Mouse (Mus musculus) limb, embryonic 10.5 days (tissue): Measurements from ENCODE around the gene P2ry6. TPM values are rescaled to one million over a fixed set of nuclear protein-coding genes. Genes with fewer than 3 reads are reported as not detected.

ENCODE experiments used
- DNase-seq: peaks from one replicate; pipeline ENCODE4 v3.0.0-alpha.2; 2017; ENCODE audit warnings: low spot score
- H3K27ac ChIP-seq: fragments of 300-500 bp; sonication (generic); 2 replicates; pipeline ENCODE4 v1.5.1; 2016; ENCODE audit warnings: mild to moderate bottlenecking
- H3K27me3 ChIP-seq: fragments of 300-500 bp; sonication (generic); 2 replicates; pipeline ENCODE4 v1.6.1; 2016; ENCODE audit warnings: low read depth, mild to moderate bottlenecking; ENCODE audit not compliant: poor library complexity, severe bottlenecking
- H3K36me3 ChIP-seq: fragments of 300-500 bp; sonication (generic); 2 replicates; pipeline ENCODE4 v1.6.1; 2016; ENCODE audit warnings: mild to moderate bottlenecking, moderate library complexity
- H3K4me1 ChIP-seq: fragments of 300-500 bp; sonication (generic); 2 replicates; pipeline ENCODE4 v1.6.1; 2016
- H3K4me3 ChIP-seq: fragments of 300-500 bp; sonication (generic); 2 replicates; pipeline ENCODE4 v1.5.1; 2016; ENCODE audit warnings: mild to moderate bottlenecking, moderate library complexity
- H3K9me3 ChIP-seq: fragments of 300-500 bp; sonication (generic); replicated peaks from 2 replicates; pipeline ENCODE4 v1.6.1; 2016; ENCODE audit warnings: mild to moderate bottlenecking
- WGBS: fragments of 180-500 bp; shearing (Covaris S2); methylation state at CpG from one replicate; pipeline ENCODE4 v1.1.7; 2016; 5-methylcytosine and 5-hydroxymethylcytosine counted together
- polyA plus RNA-seq: library from polyadenylated mRNA; unstranded; fragments of >200 nt; fragmentation: Nextera tagmentation; extraction: Ambion mirVana; gene quantifications from 2 replicates; pipeline ENCODE4 v1.2.1, GENCODE M21; 2016

Gene P2ry6
- polyA plus RNA-seq, 1 experiment from 2014 or later = 1.1 TPM

GRCm38 (mm10) chr7:100918176-100918575 lies 56.3 kb downstream of the P2ry6 start:
- Histone ChIP-seq H3K4me1 (peaks cover 82% of the 10 kb centered on the region), H3K27ac (peak overlapping the region; percentile 82), H3K4me3 (peak overlapping the region; percentile 6; the same call in 1 of the 2 replicates), H3K36me3 (peaks cover 89% of the 10 kb centered on the region), H3K27me3 (no peaks in the 10 kb centered on the region), H3K9me3 (no peaks in the 10 kb centered on the region)
- WGBS = 49% methylated on average over 9 of the region's 9 CpGs
- peak; percentile 47 for DNase-seq

DNA sequence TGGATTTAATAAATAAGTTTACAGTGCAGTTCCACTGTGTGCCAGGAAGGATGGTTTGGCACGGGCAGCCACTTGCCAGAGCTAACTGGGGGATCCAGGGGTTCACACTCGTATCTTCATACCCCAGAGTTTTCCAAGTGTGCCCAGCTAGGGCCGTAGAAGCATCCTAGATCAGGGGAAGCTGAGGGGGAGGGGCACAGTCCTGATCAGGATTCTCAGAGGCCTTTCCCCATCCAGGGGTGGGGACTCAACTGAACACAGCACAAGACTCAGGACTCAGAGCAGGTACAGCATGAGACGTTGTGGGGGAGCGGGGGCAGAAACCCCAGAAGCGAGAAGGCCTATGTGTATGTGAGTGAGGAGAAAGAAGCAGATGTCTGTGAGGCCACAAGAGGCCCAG lies 56.7 kb downstream of the P2ry6 start:
- Histone ChIP-seq H3K4me1 (peaks cover 78% of the 10 kb centered on the region), H3K27me3 (no peaks in the 10 kb centered on the region), H3K4me3 (no peak overlapping the region), H3K9me3 (no peaks in the 10 kb centered on the region), H3K27ac (peak overlapping the region; percentile 82), H3K36me3 (peaks cover 89% of the 10 kb centered on the region)
- 75% methylated on average over 6 of the region's 6 CpGs for whole genome bisulfite sequencing
- no peak for DNase-seq

GRCm38 (mm10) chr7:100916526-100916925 lies 57.9 kb downstream of the P2ry6 start:
- peaks cover 77% of the 10 kb centered on the region for H3K4me1 ChIP-seq
- no peak overlapping the region for H3K27ac ChIP-seq
- no peaks in the 10 kb centered on the region for H3K27me3 ChIP-seq
- DNase-seq = no peak
- 86% methylated on average over 6 of the region's 6 CpGs for WGBS
- no peak overlapping the region for H3K4me3 ChIP-seq
- H3K36me3 ChIP-seq = peaks cover 79% of the 10 kb centered on the region
- H3K9me3 ChIP-seq = no peaks in the 10 kb centered on the region

- Histone ChIP-seq H3K9me3 (no peaks in the 10 kb centered on the region), H3K4me3 (no peak overlapping the region), H3K27ac (0 out of 2 replicates have a peak overlapping the region, but pooled peaks have one; percentile 7), H3K27me3 (no peaks in the 10 kb centered on the region), H3K36me3 (peaks cover 74% of the 10 kb centered on the region), H3K4me1 (peaks cover 78% of the 10 kb centered on the region)
- no peak for DNase-seq
- WGBS = 85% methylated on average over 5 of the region's 5 CpGs
Observed at GRCm38 (mm10) chr7:100915204-100915603, 59.2 kb downstream of the P2ry6 start.

DNA sequence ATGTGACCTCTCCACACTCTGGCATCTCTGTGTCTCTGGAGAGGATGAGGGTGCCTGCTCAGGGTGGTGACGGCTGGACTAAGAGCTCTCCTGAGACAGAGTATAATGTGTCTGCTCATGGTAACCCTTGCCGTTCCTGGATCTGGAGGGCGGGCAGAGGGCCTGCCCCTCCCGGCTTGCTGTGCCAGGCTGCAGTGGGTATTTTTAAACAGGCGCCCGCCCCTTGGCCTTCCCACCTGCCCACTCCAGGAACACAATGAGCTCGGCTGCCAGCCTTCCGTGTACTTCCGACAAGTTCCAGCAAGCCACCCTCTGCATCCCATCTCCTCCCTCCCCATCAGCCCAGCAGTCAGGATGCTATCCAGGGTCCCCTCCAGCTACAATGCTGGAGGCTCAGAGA lies 62.7 kb downstream of the P2ry6 start:
- no peaks in the 10 kb centered on the region for H3K27me3 ChIP-seq
- WGBS = 67% methylated on average over 9 of the region's 9 CpGs
- DNase-seq = no peak
- H3K9me3 ChIP-seq = no peaks in the 10 kb centered on the region
- peaks cover 64% of the 10 kb centered on the region for H3K4me1 ChIP-seq
- peak overlapping the region; percentile 76 for H3K27ac ChIP-seq
- H3K4me3 ChIP-seq = peak overlapping the region; percentile 29
- peaks cover 74% of the 10 kb centered on the region for H3K36me3 ChIP-seq

DNA sequence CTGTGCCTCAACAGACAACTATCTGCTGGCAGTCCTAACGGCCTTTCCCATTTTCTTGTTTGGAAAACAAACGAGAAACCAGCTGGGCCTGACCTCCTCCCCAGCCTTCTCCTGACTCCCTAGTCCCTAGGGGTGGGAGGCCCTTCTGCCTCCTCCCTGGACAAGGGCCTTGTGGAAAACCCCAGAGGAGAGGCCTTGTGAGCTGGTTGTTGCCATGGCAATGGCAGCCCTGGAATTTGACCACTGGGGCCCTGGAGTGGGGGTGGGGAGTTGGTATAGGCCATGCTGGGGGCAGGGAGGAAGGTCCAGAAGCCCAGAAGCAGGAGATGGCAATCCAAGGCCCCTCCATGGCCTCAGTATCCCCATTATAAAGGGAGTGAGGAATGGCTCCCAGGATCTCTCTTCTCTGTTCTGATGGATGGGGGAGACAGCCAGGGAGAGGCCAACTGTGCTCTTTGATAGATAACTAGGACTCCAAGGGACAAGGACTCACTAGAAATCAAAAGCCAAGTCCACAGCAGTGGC lies 63.1 kb downstream of the P2ry6 start:
- Histone ChIP-seq H3K36me3 (peaks cover 74% of the 10 kb centered on the region), H3K9me3 (no peaks in the 10 kb centered on the region), H3K4me3 (peak overlapping the region; percentile 29), H3K4me1 (peaks cover 60% of the 10 kb centered on the region), H3K27me3 (no peaks in the 10 kb centered on the region), H3K27ac (peak overlapping the region; percentile 76)
- DNase-seq = no peak
- WGBS = 3% methylated on average over 2 of the region's 2 CpGs

GRCm38 (mm10) chr7:100908567-100908966 lies 65.9 kb downstream of the P2ry6 start:
- 43% methylated on average over 8 of the region's 8 CpGs for WGBS
- H3K4me1 ChIP-seq = peaks cover 44% of the 10 kb centered on the region
- peak overlapping the region; percentile 77 for H3K27ac ChIP-seq

DNA sequence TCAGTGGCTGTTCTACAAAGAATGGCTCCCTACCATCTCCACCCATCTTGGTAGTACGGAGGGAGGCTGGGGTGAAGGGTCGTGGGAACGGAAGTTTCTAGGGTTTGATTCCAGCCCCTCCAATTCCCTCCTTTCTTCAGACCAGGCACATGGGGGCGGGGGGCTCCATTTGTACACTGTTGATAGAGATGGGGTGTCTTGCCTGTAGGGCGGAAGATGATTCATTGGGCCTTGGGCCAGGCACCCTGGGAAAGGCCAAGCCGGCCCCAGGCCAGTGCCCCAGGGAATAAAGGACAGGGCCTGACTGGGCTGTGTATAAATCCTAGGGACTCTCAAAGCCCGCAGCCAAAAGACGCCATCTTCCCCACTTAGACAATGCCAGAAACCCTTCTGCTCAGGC lies 66.4 kb downstream of the P2ry6 start:
- Histone ChIP-seq H3K36me3 (peaks cover 69% of the 10 kb centered on the region), H3K4me3 (no peak overlapping the region), H3K9me3 (no peaks in the 10 kb centered on the region), H3K4me1 (peaks cover 42% of the 10 kb centered on the region), H3K27ac (peak overlapping the region; percentile 77), H3K27me3 (no peaks in the 10 kb centered on the region)
- no peak for DNase-seq
- WGBS = 88% methylated on average over 8 of the region's 8 CpGs

More at GRCm38 (mm10) chr7:100908567-100908966, 65.9 kb downstream of the P2ry6 start:
- no peak for DNase-seq
- Histone ChIP-seq H3K27me3 (no peaks in the 10 kb centered on the region), H3K9me3 (no peaks in the 10 kb centered on the region), H3K4me3 (no peak overlapping the region), H3K36me3 (peaks cover 71% of the 10 kb centered on the region)

GRCm38 (mm10) chr7:100907231-100907630 lies 67.2 kb downstream of the P2ry6 start:
- Histone ChIP-seq H3K27ac (peak overlapping the region; percentile 77), H3K4me3 (0 out of 2 replicates have a peak overlapping the region, but pooled peaks have one; percentile 29), H3K9me3 (no peaks in the 10 kb centered on the region), H3K4me1 (peaks cover 40% of the 10 kb centered on the region), H3K27me3 (no peaks in the 10 kb centered on the region), H3K36me3 (peaks cover 72% of the 10 kb centered on the region)
- WGBS = 0% methylated on average over 1 of the region's 1 CpGs
- DNase-seq = peak; percentile 85

DNA sequence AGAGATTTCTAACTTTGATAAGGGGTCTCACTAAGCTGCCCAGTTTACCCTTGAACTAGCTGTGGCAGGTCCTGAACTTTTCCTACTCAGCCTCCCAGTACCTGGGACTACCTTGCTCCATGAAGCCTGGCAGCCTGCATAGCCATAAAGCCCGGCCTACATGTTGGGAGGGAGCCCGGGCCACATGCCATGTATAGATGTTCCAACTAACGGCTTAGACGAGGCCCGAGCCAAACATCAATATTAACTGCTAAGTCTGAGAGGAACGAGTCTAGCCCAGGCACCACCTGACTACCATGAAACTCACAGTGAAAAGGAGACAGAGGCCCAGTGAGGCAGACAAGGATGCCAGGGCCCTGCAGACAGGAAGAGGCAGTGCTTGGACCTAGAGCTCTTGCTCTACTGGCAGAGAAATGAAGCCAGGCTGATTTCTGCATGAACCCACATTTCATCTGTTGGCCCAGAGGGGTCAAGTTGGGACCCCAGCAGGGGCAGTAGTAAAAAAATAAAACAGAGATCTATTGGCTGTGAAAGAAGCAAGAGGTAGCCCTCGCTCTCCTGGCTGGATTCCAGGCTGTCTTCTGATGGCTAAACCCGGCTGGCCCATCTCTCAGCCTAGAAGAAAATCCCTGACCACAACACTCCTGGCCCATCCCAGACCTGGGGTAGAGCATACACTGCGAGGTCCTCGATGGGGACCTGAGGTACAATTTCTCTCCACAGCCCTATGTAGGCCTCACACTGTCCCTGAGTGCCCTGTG lies 68.2 kb downstream of the P2ry6 start:
- H3K4me1 ChIP-seq = peaks cover 30% of the 10 kb centered on the region
- H3K4me3 ChIP-seq = no peak overlapping the region
- no peaks in the 10 kb centered on the region for H3K9me3 ChIP-seq
- no peak for DNase-seq
- H3K36me3 ChIP-seq = peaks cover 74% of the 10 kb centered on the region
- H3K27ac ChIP-seq = no peak overlapping the region
- no peaks in the 10 kb centered on the region for H3K27me3 ChIP-seq
- WGBS = 94% methylated on average over 10 of the region's 10 CpGs

DNA sequence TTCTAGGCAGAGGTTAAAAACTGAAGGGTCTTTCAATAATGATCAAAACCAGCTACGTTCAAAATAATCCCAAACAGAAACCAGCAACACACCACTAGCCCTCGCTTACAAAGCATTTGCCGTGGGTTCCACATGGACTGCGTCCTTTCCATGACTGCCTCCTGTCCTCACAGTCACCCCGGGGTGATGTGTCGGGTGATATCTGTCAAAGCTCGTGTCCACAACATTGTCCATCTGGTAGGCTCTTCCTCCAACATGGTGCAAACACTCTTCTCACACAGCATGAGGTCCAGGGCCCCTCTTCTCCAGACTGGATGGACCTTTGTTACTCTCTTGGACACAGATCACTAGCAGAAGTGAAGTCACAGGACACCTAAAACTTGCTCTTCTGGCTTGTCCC lies 69.4 kb downstream of the P2ry6 start:
- peaks cover 18% of the 10 kb centered on the region for H3K4me1 ChIP-seq
- DNase-seq = no peak

DNA sequence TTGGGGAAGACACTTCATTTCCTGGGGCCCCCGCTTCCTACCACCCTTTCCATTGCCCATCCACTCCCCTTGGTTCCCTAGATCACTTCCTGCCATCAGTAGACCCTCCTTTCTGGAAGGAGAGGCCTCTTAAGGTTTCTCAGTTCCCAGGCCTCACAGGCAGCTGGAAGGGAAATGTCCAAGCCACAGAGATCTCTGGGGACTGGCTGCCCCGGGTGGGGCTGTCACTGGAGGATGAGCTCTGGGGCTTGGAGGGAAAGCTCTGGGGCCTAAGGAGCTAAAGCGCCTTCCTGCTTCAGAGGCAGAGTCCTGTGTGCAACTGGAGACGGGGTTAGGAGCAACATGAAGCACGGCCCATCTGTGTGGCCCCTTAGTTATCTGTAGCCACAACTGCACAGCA lies 69.8 kb downstream of the P2ry6 start:
- Histone ChIP-seq H3K9me3 (no peaks in the 10 kb centered on the region), H3K27me3 (no peaks in the 10 kb centered on the region), H3K4me1 (peaks cover 18% of the 10 kb centered on the region), H3K36me3 (peaks cover 63% of the 10 kb centered on the region), H3K27ac (no peak overlapping the region), H3K4me3 (no peak overlapping the region)
- no peak for DNase-seq
- 91% methylated on average over 5 of the region's 5 CpGs for WGBS

More for the DNA sequence above, 69.4 kb downstream of the P2ry6 start:
- no peak overlapping the region for H3K4me3 ChIP-seq
- H3K27me3 ChIP-seq = no peaks in the 10 kb centered on the region
- no peaks in the 10 kb centered on the region for H3K9me3 ChIP-seq
- H3K27ac ChIP-seq = no peak overlapping the region
- WGBS = 90% methylated on average over 7 of the region's 7 CpGs
- H3K36me3 ChIP-seq = peaks cover 68% of the 10 kb centered on the region

DNA sequence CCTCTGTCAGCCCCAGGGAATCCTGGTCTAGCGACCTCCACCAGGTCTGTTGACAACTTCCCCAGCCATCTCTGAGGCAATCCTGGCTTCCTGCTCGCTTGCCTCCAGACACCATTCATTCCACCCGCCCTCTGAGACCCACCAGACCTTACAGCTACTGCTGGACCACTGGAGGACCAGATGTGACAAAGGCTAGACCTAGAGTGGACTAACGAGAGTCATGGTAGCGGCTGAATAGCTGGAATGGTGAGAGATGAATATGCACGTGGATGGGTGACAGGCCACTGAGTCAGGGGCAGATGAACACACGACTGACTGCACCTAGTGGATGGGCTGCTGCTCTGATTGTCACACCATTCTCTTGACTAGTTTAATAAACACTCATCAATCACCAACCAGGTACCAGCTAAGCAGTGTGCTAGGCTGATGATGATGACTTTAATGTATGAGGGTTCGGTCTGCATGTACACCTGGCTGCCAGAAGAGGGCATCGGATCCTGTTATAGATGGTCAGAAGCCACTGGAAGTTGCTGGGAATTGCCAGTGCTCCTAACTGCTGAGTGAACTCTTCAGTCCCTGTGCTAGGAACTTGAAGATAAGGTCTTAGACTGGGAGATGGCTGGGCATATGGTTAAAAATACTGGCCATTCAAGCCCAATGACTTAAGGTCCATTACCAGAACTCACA lies 71.9 kb downstream of the P2ry6 start:
- H3K9me3 ChIP-seq = no peaks in the 10 kb centered on the region
- H3K4me1 ChIP-seq = peaks cover 2% of the 10 kb centered on the region
- peaks cover 57% of the 10 kb centered on the region for H3K36me3 ChIP-seq
- WGBS = 85% methylated on average over 9 of the region's 9 CpGs
- H3K27me3 ChIP-seq = no peaks in the 10 kb centered on the region
- H3K27ac ChIP-seq = no peak overlapping the region
- DNase-seq = no peak
- no peak overlapping the region for H3K4me3 ChIP-seq
